Mouse (Mus musculus): ENCODE measurements around the gene Mylk2.

Gene Mylk2

DNA sequence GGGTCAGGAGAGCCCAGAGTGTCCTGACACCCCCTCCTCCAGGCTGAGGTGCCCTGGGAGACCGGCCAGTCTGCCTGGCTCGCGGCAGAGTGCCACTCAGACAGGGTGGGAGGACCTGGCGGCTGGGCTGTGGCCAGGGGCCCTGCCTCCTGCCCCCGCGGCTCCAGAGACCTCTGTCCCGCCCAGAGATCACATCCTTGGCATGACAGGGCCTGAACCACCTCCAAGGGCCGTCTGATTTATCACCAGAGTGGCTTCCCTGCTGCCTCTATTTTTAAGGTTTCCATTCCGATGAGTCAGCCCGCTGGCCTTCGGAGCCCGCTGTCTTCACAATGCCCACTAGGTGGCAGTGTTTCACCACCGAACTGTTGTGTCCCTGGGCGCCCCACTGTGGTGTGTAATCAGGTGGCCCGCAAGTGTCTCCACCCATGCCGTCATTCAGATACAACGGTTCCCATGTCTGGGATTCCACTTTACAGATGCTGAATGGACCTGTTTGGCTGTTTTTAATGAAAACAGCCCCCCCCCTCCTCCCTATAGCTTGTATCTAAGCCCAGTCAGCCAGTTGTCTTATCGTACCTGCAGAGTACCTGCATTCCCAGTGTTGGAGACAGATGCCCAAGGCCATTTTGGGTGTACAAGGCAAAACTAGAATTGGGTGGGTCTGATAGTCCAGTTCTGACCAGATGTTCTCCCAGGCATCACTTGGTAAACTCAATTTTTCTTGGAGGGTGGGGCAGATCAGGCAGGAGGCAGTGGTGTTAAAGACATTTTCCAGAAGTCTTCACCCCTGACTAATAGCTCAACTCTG lies 3.4 kb downstream of the Mylk2 start:
- DNase-seq (ENCODE audit: low spot score): peak; percentile 83

DNA sequence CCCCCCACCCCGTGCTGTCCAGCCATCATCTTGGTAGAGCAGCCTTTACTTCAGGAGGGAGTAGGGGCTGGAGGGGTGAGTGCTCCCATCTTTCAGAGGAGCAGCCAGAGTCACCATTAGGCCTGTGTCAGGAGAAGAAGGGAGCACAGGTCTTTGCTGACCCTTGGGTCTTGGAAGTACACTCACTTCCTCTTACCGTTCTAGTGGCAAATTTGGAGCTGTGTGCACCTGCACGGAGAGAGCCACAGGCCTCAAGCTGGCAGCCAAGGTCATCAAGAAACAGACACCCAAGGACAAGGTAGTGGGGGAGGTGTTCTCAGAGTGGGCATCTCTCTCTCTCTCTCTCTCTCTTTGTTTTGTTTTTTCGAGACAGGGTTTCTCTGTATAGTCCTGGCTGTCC lies 4.3 kb downstream of the Mylk2 start:
- DNase-seq (ENCODE audit: low spot score): no peak

DNA sequence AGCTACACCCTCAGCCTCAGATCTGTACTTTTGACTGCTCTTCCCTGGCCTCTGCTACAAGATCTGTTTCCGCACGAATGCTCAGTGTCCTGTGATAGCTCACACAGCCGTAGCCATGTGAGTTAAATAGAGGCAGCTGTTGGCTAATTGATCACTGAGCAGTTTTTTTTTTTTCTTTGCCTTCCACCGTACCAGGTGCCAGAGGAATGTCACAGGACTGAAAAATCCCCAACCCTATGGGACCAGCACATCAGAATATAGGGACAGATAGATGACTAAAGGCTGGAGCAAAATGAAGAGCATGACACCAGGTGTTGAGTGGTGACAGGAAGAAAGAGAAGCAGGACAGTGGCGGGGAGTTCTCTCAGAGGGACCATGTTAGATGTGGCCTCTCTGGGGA lies 5.0 kb downstream of the Mylk2 start:
- DNase-seq (ENCODE audit: low spot score): no peak

DNA sequence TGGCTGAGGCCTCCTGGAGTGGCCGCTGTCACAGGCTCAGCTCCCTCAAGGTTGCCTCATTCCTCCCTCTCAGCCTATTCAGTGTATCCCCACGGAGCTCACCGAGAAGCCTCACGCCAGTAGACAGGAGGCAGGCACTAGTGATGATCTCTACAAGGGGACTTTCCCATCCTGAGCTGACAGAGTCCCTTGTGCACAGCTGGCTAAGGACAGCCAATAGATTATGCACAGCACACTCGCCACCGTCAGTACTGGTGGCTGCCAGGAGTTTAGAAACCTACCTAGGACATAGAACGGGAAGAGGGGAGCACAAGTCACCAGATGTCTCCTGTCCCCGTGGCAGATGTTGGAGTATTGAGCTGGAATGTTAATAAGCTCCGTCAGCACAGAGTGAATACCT lies 6.5 kb downstream of the Mylk2 start:
- DNase-seq (ENCODE audit: low spot score): no peak

DNA sequence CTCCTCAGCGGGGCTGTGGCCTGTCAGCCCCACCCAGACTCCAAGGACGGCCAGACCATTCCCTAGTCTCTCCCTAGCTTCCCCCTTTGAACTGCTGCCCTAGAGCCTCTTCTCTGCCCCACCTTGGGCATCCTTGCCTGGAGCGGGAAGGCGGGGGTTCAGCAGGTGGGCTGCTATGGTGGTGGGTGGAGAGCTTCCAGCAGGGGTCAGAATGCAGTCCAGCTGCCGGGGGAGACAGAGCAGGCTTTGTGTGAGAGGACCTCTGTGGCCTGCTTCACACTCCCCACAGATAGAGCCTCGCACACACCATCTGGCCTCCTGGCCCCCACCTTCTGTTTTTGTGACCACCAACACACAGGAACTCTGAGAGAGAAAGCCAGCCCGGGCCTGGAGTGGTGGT lies 11.2 kb downstream of the Mylk2 start:
- DNase-seq (ENCODE audit: low spot score): no peak

DNA sequence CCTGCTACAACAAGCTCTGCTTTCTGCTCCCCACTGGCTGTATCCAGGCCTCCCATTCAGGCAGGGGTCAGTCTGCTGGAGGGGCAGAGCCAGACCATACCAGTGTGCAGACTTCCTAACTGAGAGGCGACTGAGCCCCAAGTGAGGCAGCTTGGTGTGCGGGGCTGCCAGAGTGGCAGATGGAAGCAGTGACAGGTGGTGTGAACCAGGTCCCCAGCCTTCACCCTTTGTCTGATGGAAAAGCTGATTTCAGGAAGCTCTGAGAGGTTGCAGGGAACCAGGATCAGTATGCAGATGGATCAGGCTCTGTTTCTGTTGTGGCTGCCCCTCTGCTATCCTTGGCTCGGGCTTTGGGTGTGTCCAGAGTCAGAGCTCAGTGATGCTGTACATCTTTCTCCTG lies 12.5 kb downstream of the Mylk2 start:
- no peak for DNase-seq (ENCODE audit: low spot score)

DNA sequence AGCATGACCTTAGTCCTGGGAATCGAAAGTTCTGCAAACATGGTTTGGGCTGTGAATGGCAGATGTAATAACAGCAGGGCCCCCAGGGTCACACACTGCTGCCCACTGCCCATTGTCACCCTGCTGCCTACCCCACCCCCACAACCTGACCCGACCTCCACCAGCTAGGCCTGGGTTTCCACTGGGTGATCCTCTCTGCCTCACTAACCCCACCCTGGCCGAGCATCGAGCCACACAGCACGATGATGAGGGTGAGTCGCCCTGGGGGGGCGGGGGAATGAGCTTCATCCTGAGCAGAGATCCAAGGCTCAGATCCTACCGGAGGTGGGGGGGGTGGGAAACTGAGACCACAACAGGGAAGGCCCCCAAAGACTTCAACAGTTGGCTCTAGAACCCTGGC lies 13.0 kb downstream of the Mylk2 start:
- DNase-seq (ENCODE audit: low spot score): no peak

DNA sequence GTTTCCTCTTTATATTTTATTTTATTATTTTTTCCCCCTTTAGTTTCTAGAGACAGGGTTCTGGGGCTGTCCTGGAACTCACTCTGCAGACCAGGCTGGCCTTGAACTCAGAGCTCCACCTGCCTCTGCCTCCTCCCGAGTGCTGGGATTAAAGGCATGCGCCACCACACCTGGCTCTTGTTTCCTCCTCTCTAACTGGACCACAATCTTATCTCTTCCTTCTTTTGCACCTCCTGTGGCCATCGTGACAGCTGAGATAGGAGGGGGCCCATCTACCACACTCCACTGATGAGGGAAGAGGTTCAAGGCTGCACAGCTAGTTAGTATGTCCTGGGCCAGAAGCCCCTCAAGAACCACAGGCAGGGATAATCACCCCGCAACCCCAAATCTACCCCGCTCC lies 13.4 kb downstream of the Mylk2 start:
- no peak for DNase-seq (ENCODE audit: low spot score)

DNA sequence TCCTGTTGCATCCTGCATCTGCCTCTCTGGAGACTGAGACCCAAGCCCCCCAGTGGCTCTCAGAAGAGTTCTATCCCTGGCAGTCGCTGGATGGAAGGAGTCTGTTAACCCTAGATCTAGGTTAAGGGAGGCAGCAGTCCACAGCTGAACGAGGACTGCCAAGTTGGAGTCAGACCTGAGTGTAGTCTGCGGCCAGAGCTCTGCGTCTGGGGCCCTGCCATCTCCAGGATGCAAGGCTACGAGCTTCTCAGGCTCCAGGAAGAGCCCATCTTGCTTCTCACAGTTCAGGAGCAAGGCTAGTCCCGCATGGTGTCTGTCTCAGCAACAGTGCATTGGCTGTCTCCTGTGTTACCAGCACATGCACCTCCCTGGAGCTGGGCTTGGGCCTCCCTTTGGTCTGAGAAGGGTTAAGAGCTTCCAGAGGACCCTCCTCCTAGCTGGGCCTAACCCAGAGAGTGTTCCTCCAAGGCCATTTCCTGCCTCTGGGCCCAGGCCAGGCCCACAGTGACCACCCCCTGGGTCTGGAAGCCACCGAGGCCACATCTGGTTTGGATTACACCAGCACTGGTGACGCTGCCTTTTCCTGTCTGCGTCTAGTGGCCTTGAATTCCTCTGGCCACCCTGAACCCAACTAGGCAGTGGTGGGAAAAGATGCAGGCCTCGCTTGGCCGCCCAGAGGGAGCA lies 14.2 kb downstream of the Mylk2 start:
- no peak for DNase-seq (ENCODE audit: low spot score)

DNA sequence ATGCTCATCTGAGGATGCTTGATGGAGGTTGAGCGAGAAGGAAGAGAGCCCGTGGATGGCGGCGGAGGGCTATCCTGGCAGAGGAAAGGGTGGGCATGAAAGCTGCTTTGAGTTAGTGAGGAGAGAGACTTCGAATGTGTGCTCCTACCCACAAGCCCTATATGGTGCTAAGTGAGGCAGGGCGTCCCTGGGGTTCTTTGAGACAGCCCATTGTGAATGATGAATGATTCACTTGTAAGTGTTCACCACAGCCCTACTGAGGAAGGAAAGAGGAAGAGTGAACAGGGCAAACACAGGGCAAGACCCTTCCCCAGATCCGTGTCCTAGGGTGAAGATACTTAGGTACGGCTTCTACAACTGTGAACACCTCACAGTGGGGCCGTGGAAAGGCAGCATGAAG lies 15.7 kb downstream of the Mylk2 start:
- no peak for DNase-seq (ENCODE audit: low spot score)

DNA sequence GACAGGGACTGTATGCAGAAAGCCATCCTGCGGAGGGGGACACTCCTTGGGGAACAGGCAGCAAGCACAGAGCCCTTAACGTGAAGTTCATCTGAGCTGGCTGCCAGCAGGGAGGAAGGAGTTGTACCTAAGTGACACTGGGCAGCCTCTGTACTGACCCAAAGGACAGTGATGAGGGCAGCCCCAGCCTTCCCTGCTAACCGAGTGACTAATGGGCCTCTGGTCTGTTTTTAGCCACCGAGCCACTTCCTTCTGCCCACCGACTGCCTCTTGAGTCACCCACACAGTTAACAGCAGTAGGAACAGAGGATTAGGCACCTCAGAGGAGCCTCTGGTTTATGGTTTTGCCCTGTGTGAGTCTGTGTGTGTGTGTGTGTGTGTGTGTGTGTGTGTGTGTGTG lies 16.2 kb downstream of the Mylk2 start:
- no peak for DNase-seq (ENCODE audit: low spot score)

DNA sequence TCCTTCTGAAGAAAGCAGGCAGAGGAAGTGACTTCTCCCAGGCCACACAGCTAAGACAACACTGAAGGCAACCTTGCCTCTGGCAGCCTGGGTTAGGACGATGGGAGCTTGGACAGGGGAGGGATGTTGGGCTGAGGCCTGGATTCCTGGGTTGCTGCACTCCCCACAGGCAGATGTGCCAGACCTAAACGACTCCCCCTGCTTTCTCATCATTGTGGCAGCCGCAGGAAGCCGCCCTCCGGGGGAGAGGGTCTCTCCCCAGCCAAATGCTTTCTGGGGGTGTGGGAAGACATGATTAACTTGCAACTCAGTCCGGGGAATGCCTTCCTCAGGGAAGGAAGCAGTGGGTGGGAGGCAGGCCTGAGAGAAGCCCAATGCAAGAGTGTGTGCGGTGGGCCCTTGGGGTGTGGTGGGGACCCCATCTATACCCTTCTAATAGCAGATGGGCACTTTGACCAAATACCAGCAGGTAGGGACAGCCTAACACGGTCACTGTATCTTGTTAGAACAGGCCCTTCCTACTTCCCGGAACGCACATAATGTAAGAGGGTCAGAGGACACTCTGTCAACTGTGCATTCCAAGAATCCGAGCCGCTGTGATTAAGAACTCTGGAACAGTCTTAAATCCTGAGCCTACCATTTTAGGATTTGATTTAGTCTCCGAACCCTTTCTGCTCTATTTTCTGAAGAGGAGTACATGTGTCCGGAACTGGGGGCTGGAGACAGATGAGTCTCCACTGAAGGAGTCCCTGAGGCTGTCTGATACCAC lies 17.3 kb downstream of the Mylk2 start:
- DNase-seq (ENCODE audit: low spot score): no peak

DNA sequence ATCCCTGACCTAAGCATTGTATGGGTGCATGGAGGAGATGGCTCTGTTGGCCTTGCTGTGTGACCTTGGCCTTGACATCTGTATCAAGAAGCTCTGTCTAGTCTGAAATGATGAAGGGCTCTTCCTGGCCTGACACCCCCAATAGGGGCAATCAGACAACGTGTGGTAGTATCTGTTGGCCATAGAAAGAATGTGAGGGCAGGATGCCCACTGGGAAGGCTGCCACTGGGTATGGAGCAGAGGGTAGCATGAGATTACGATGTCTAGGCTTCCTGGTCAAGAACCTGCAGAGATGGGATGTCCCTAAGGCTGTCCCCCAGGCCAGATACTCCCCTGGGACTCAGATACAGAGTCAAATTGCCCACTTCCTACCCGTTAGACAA lies 17.8 kb downstream of the Mylk2 start:
- DNase-seq (ENCODE audit: low spot score): no peak

DNA sequence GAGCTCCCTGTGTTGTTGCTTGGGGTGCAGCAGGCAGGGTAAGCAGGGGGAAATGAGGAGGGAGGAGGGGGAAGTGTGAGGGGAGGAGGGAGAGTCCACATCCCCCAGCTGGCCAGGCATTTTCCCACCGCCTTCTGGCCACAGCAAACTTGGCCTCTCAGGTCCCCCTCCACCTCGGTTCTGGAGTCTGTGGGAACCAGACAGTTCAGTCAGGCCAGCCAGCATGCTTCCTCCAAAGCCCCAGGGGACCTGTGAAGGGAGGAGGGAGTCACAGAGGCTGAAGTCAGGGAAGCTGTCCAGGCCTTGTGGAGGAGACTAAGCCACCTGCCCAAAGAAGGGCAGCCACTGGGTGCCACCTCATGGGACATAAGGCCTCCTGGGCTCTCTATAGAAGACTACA lies 19.1 kb downstream of the Mylk2 start:
- no peak for DNase-seq (ENCODE audit: low spot score)

DNA sequence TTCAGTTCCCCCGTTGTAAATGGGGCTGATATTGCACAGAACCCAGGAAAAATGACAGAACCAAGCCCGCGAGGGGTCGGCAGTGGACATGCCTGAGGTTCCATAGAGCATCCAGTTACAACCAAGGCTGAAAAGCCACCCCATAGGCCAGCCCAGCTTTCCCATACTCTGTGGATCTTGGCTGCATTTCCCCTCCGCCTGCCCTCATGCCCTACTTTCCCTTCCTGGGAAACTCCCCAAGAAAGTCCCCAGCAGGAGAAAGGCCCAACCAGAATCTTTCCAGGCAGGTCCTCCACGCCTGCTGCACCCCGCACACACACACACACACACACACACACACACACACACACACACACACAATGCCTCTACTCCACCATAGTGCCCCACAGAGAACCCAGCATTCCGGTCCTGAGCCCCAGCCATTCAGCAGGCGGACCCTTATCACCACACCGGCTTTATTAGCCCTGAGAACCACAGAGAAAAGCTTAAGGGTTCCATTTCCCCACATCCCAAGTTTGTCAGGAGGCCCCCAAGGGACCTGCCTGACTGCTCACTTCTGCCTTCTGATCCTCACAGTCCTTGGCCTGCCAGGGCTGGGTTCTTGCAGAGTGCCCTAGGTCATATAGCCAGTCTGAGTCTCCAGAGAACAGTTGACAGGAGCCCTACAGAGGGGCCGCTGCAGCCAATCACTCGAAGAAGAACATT lies 20.5 kb downstream of the Mylk2 start:
- no peak for DNase-seq (ENCODE audit: low spot score)

DNA sequence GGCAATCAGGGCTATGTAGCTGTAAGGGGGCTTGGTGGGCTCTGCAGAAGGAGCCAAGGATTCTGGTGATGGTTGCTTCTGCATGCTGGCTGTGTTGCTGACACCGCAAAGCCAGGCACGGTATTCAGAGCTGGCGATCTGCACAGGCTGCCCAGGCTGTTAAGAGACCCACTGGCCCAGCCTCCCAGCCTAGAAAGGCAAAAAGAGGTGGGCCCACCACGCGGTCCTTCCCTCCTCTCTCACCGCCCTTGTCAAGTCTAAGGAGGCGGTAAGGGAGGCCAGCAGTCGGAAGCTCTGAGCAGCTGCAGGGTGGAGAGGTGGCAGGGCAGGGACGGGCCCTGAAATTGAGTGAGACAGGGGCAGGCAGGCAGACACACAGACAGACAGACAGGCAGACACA lies 21.9 kb downstream of the Mylk2 start, which contains the start of gene Foxs1:
Foxs1 (minus strand) TSS at position 161 of the 400 bp plus-strand sequence.
- no peak for DNase-seq (ENCODE audit: low spot score)

DNA sequence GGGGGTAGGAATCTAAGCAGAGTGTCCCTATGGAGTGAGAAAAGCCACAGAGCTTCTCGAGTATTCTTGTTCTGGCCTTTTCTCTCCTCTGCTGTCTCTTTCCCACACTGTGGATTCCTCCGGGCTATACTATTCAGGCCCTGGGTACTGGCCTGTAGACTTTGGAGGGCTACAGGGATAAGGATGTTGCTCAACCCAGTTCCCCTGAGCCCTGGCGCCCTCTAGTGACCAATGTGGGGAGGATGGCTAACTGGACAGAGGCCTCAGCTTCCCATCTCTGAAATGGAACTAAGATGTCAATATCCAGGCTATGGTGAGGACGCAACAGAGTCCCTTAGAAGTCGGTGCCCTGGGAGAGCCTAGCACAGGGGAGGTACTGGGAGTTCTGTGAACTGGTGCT lies 22.5 kb downstream of the Mylk2 start:
- DNase-seq (ENCODE audit: low spot score): peak; percentile 44

DNA sequence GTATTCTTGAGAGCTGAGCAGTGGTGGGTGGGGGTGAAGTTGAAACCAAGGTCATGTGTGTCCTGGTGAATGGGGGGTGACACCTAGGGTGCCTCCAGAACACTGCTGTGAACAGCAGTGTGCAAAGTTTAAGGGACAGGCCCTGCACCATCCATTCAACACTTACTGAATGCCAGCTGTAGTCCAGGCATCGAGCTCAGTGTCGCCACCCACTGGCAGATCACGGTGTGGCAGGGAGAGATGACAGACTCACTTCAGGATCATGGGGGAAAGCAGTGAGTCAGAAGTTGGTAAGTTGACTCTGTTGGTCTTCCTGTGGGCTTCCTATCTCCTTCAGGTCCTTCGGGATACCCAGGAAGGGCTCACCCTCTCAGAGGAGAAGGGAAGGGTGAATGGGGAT lies 28.7 kb downstream of the Mylk2 start:
- DNase-seq (ENCODE audit: low spot score): peak; percentile 40

DNA sequence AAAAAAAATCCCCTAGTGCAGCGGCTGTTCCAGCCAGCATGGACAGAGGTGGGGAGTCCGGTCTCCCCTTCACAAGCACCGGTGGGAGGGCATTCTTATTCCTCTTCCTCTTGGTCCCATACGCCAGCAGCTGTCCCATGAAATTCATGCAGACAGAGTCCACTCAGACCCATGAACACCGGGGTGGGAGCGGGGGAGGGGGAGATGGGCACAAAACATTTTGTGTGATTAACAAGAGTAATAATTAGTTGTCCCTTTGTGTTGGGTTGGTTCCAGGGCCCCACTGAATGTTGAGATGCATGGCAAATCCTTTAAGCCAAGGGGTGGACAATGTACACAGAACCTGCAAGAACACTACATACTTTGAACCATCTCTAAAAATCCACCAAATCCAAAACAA lies 30.0 kb downstream of the Mylk2 start:
- DNase-seq (ENCODE audit: low spot score): no peak

DNA sequence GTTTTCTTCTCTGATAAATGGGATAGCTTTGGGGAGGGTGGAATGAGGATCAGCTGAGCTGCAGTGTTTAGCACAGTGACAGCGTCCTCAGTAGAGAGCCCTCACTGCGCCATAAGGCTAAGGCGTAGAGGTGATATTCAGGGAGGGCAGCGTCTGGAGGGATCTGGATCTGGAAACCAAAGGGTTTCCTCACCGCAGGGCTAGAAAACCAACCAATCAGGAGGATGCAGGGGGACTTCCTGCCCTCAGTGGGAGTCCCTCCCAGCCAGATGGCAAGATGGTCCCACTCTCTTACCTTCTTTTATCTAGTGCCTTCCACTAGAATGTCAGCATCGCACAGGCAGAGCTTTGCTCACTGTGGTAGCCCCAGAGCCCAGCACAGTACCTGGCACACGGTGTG lies 30.6 kb downstream of the Mylk2 start:
- no peak for DNase-seq (ENCODE audit: low spot score)

DNA sequence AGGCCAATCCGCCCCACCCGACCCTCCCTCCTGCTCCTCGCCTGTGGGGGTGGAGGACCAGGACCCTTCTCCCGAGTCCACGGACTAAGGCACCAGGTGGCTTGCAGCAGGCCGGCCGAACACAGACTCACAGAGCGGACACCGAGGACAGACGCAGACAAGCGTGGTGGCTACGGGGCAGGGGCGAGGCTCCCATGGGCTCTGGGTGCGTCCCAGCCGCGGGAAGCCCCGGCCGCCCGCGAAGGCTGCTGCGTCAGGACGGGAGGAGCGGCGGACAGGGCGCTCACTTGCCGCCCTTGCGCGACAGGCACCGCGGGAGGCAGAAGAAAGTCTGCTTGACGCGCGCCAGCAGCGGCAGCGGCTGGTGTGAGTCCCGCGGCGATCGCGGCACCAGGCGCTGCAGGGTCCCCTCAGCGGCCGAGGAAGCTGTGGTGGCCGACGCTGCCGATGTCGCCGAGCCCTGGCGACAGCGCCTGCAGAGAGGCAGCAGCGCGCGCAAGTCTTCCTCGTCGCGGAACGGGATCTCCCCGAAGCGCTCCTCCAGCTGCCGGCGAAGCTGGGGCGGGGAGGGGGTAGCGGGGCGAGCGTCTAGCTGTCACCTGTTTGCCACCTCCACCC lies 31.9 kb downstream of the Mylk2 start:
- DNase-seq (ENCODE audit: low spot score): no peak

DNA sequence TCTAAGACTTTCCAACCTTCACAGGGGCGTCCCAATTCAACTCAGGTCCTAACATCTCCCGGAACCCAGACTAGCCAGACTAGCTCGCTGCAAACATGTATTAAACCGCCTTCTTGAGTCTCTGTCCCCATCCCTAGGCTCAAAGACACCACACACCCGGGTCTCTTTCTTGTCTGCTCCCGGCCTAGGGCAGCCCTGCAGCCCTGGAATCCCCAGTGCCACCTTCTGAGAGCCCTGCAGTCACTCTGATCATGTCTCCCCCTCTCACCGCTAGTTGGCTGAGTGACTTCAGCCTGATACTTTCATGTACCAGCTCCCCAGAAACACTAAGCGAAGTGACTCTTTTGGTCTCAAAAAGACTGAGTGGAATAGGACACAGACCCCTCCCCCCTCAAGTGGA lies 32.4 kb downstream of the Mylk2 start:
- DNase-seq (ENCODE audit: low spot score): no peak
